Mouse (Mus musculus) liver, postnatal 0 days (tissue): Measurements from ENCODE around the gene Zfp398. TPM values are rescaled to one million over a fixed set of nuclear protein-coding genes. Genes with fewer than 3 reads are reported as not detected.

Source experiments
- ATAC-seq: fragments of 200-750 bp; cut with Nextera tagmentation; 2 replicates; pipeline ENCODE4 v1.8.0; 2017; ENCODE audit warnings: mild to moderate bottlenecking, moderate library complexity
- DNase-seq: peaks from one replicate; pipeline ENCODE4 v3.0.0-alpha.2; 2016
- H3K27ac ChIP-seq: fragments of 300-500 bp; sonication (generic); 2 replicates; pipeline ENCODE4 v1.5.1; 2014; ENCODE audit warnings: antibody characterized with exemption, moderate library complexity, mild to moderate bottlenecking, low read depth
- H3K27me3 ChIP-seq: fragments of 300-500 bp; sonication (generic); 2 replicates; pipeline ENCODE4 v1.6.1; 2014; ENCODE audit warnings: low read length, control low read depth, mixed read lengths; ENCODE audit not compliant: insufficient read depth
- H3K36me3 ChIP-seq: fragments of 300-500 bp; sonication (generic); replicated peaks from 2 replicates; pipeline ENCODE4 v1.6.1; 2014; ENCODE audit warnings: mild to moderate bottlenecking, control low read depth, low read length, moderate library complexity, mixed read lengths; ENCODE audit not compliant: insufficient read depth
- H3K4me1 ChIP-seq: fragments of 300-500 bp; sonication (generic); 2 replicates; pipeline ENCODE4 v1.6.1; 2014; ENCODE audit warnings: antibody characterized with exemption, mild to moderate bottlenecking, control low read depth; ENCODE audit not compliant: insufficient read depth
- H3K4me2 ChIP-seq: fragments of 300-500 bp; sonication (generic); 2 replicates; pipeline ENCODE4 v1.6.1; 2014; ENCODE audit warnings: low read depth, mild to moderate bottlenecking, low read length, moderate library complexity, mixed read lengths
- H3K4me3 ChIP-seq: fragments of 300-500 bp; sonication (generic); 2 replicates; pipeline ENCODE4 v1.5.1; 2014; ENCODE audit warnings: low read depth, low read length
- H3K9ac ChIP-seq: fragments of 300-500 bp; sonication (generic); replicated peaks from 2 replicates; pipeline ENCODE4 v1.6.1; 2014; ENCODE audit warnings: mild to moderate bottlenecking, moderate library complexity
- H3K9me3 ChIP-seq: fragments of 300-500 bp; sonication (generic); 2 replicates; pipeline ENCODE4 v1.6.1; 2016; ENCODE audit warnings: mild to moderate bottlenecking, control low read depth, low read length, mixed read lengths
- CTCF ChIP-seq: sonication (generic); IDR thresholded peaks from 2 replicates; pipeline ENCODE4 v1.5.1; 2016; ENCODE audit warnings: antibody characterized with exemption, low read depth
- EP300 ChIP-seq: IDR thresholded peaks from 2 replicates; pipeline ENCODE4 v1.6.1; 2016; ENCODE audit warnings: antibody characterized with exemption, low read depth, mild to moderate bottlenecking
- WGBS: fragments of 180-500 bp; shearing (Covaris S2); extraction: QIAGEN DNeasy Blood & Tissue Kit; methylation state at CpG from one replicate; pipeline ENCODE4 v1.1.7; 2014; ENCODE audit not compliant: insufficient replicate concordance; 5-methylcytosine and 5-hydroxymethylcytosine counted together
- polyA plus RNA-seq: library from polyadenylated mRNA; unstranded; fragments of >200 nt; fragmentation: Nextera tagmentation; extraction: Ambion mirVana; gene quantifications from 2 replicates; pipeline ENCODE4 v1.2.1, GENCODE M21; 2015

Zfp398 gene
- 1.4 and 1.6 TPM in 2 replicates for polyA plus RNA-seq

GRCm38 (mm10) chr6:47835482-47835983 lies at the start of gene Zfp398:
Gene Zfp398, plus strand, starts transcription at chr6:47835661.
- H3K4me1 ChIP-seq, result peaks cover 12% of the 10 kb centered on the region
- peak within 1 kb of the TSS; percentile 92 for H3K4me3 ChIP-seq
- no peaks in the 10 kb centered on the region for H3K9me3 ChIP-seq
- DNase-seq (peak; percentile 96), ATAC-seq (peak; percentile 93)
- H3K36me3 ChIP-seq, result no peaks in the 10 kb centered on the region
- H3K9ac ChIP-seq, result peak within 1 kb of the TSS; percentile 96
- no peaks in the 10 kb centered on the region for H3K27me3 ChIP-seq
- peak within 1 kb of the TSS; percentile 85 for H3K4me2 ChIP-seq
- H3K27ac ChIP-seq, result peak within 1 kb of the TSS; percentile 94
- WGBS, result under 1% methylated on average over 51 of the region's 52 CpGs
- no peak for TF ChIP-seq EP300
- TF ChIP-seq CTCF, result peak; percentile 100

GRCm38 (mm10) chr6:47787941-47788736 lies 47.3 kb upstream of the Zfp398 start:
- Histone ChIP-seq H3K27ac (peak overlapping the region; percentile 95), H3K4me3 (peak overlapping the region; percentile 55), H3K9ac (peak overlapping the region; percentile 79), H3K4me1 (peaks cover 4% of the 10 kb centered on the region), H3K36me3 (no peaks in the 10 kb centered on the region), H3K27me3 (no peaks in the 10 kb centered on the region), H3K9me3 (no peaks in the 10 kb centered on the region), H3K4me2 (peak overlapping the region; percentile 84)
- WGBS, result under 1% methylated on average over 18 of the region's 18 CpGs
- ATAC-seq (peak; percentile 92), DNase-seq (peak; percentile 74)
- TF ChIP-seq CTCF, result peak; percentile 30
- TF ChIP-seq EP300, result peak; percentile 67

GRCm38 (mm10) chr6:47788821-47789220 lies 46.6 kb upstream of the Zfp398 start:
- peak overlapping the region; percentile 55 for H3K4me3 ChIP-seq
- H3K27me3 ChIP-seq, result no peaks in the 10 kb centered on the region
- peak overlapping the region; percentile 79 for H3K9ac ChIP-seq
- H3K27ac ChIP-seq, result peak overlapping the region; percentile 95
- DNase-seq (no peak), ATAC-seq (peak; percentile 14; the same call in 1 of the 2 replicates)
- no peaks in the 10 kb centered on the region for H3K36me3 ChIP-seq
- H3K4me2 ChIP-seq, result peak overlapping the region; percentile 84
- H3K9me3 ChIP-seq, result no peaks in the 10 kb centered on the region
- TF ChIP-seq EP300 (no peak), CTCF (no peak)
- peaks cover 4% of the 10 kb centered on the region for H3K4me1 ChIP-seq
- 25% methylated on average over 3 of the region's 3 CpGs for WGBS

- no peak overlapping the region for H3K27ac ChIP-seq
- H3K9me3 ChIP-seq, result no peaks in the 10 kb centered on the region
- H3K4me2 ChIP-seq, result no peak overlapping the region
- peaks cover 4% of the 10 kb centered on the region for H3K4me1 ChIP-seq
- DNase-seq (peak; percentile 64), ATAC-seq (peak; percentile 38)
- WGBS, result 36% methylated on average over 2 of the region's 2 CpGs
- no peak for TF ChIP-seq CTCF
- no peak for TF ChIP-seq EP300
- no peak overlapping the region for H3K4me3 ChIP-seq
- no peaks in the 10 kb centered on the region for H3K27me3 ChIP-seq
- no peak overlapping the region for H3K9ac ChIP-seq
- peaks cover 5% of the 10 kb centered on the region for H3K36me3 ChIP-seq
These were observed 44.7 kb upstream of the Zfp398 start for GRCm38 (mm10) chr6:47790745-47791144.

GRCm38 (mm10) chr6:47792533-47792932 lies 42.9 kb upstream of the Zfp398 start:
- Histone ChIP-seq H3K9ac (no peak overlapping the region), H3K4me3 (no peak overlapping the region), H3K36me3 (peaks cover 19% of the 10 kb centered on the region), H3K4me1 (peaks cover 4% of the 10 kb centered on the region), H3K9me3 (no peaks in the 10 kb centered on the region), H3K27me3 (no peaks in the 10 kb centered on the region), H3K4me2 (no peak overlapping the region), H3K27ac (no peak overlapping the region)
- TF ChIP-seq EP300 (no peak), CTCF (no peak)
- WGBS, result 78% methylated on average over 2 of the region's 2 CpGs
- no peak for ATAC-seq
- no peak for DNase-seq

- H3K27ac ChIP-seq, result no peak overlapping the region
- 71% methylated on average over 5 of the region's 5 CpGs for WGBS
- H3K9ac ChIP-seq, result no peak overlapping the region
- H3K27me3 ChIP-seq, result no peaks in the 10 kb centered on the region
- peaks cover 4% of the 10 kb centered on the region for H3K4me1 ChIP-seq
- ATAC-seq (no peak), DNase-seq (no peak)
- H3K4me2 ChIP-seq, result no peak overlapping the region
- H3K36me3 ChIP-seq, result peaks cover 25% of the 10 kb centered on the region
- no peaks in the 10 kb centered on the region for H3K9me3 ChIP-seq
- TF ChIP-seq EP300, result no peak
- TF ChIP-seq CTCF, result no peak
- H3K4me3 ChIP-seq, result no peak overlapping the region
These were observed 42.2 kb upstream of the Zfp398 start for GRCm38 (mm10) chr6:47793284-47793683.
